Mouse (Mus musculus): ENCODE results near the gene Plekhf1. TPM values are rescaled to one million over a fixed set of nuclear protein-coding genes. Genes with fewer than 3 reads are reported as not detected.

The Plekhf1 gene
- polyA plus RNA-seq, 1 experiment from 2014 or later, result 1.5 TPM

- no peak for DNase-seq (ENCODE audit: low spot score, missing footprints)
- Histone ChIP-seq H3K4me3 (ENCODE audit: low read depth, low read length) (no peak overlapping the region), H3K9me3 (ENCODE audit: control insufficient read depth, low read length) (no peaks in the 10 kb centered on the region), H3K27ac (ENCODE audit: low read depth, low read length) (no peak overlapping the region), H3K27me3 (ENCODE audit: control insufficient read depth, insufficient read depth, low read length) (no peaks in the 10 kb centered on the region), H3K4me2 (no peak overlapping the region), H3K4me1 (ENCODE audit: control insufficient read depth, insufficient read depth, low read length) (no peaks in the 10 kb centered on the region; the same call in 1 of the 2 replicates), H3K9ac (ENCODE audit: low read length) (no peak overlapping the region), H3K36me3 (ENCODE audit: control insufficient read depth, insufficient read depth, low read length) (no peaks in the 10 kb centered on the region)
- no peak for ATAC-seq (ENCODE audit: low FRiP score)
- 87% methylated on average over 13 of the region's 13 CpGs for WGBS
Measured at GRCm38 (mm10) chr7:38224577-38225369, 3.0 kb downstream of the Plekhf1 start.

DNA sequence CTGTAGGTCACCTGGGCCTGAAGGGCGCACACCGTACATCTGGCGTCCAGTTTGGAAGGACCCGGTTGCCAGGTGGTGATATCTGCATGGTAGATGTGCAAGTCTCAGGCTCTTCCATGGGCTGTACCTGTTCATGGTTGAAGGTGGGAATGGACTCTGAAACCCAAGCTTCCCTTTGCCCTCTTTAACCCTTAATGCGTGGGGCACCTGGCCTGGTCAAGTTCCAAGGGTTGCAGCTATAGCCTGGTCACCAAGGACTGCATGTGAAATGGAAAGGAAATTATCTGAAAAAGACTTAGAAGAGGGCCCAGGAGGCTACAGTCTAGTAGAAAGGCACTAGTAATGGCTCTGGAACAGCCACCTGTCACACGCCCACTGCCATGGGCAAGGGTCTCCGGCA, 7.0 kb downstream of the Plekhf1 start:
- ATAC-seq (ENCODE audit: low FRiP score), result no peak
- 93% methylated on average over 7 of the region's 7 CpGs for WGBS

GRCm38 (mm10) chr7:38219526-38219925, 8.3 kb downstream of the Plekhf1 start:
- Histone ChIP-seq H3K4me3 (ENCODE audit: low read depth, low read length) (no peak overlapping the region), H3K9ac (ENCODE audit: low read length) (no peak overlapping the region), H3K4me1 (ENCODE audit: control insufficient read depth, insufficient read depth, low read length) (no peaks in the 10 kb centered on the region), H3K36me3 (ENCODE audit: control insufficient read depth, insufficient read depth, low read length) (no peaks in the 10 kb centered on the region), H3K27ac (ENCODE audit: low read depth, low read length) (no peak overlapping the region), H3K27me3 (ENCODE audit: control insufficient read depth, insufficient read depth, low read length) (no peaks in the 10 kb centered on the region), H3K9me3 (ENCODE audit: control insufficient read depth, low read length) (no peaks in the 10 kb centered on the region), H3K4me2 (no peak overlapping the region)
- WGBS, result 93% methylated on average over 4 of the region's 4 CpGs
- ATAC-seq (ENCODE audit: low FRiP score) (no peak), DNase-seq (ENCODE audit: low spot score, missing footprints) (no peak)

More for the DNA sequence above, 7.0 kb downstream of the Plekhf1 start:
- Histone ChIP-seq H3K27ac (ENCODE audit: low read depth, low read length) (no peak overlapping the region), H3K4me2 (no peak overlapping the region), H3K36me3 (ENCODE audit: control insufficient read depth, insufficient read depth, low read length) (no peaks in the 10 kb centered on the region), H3K9me3 (ENCODE audit: control insufficient read depth, low read length) (no peaks in the 10 kb centered on the region), H3K4me1 (ENCODE audit: control insufficient read depth, insufficient read depth, low read length) (no peaks in the 10 kb centered on the region), H3K27me3 (ENCODE audit: control insufficient read depth, insufficient read depth, low read length) (no peaks in the 10 kb centered on the region), H3K4me3 (ENCODE audit: low read depth, low read length) (no peak overlapping the region), H3K9ac (ENCODE audit: low read length) (no peak overlapping the region)
- DNase-seq (ENCODE audit: low spot score, missing footprints), result no peak

DNA sequence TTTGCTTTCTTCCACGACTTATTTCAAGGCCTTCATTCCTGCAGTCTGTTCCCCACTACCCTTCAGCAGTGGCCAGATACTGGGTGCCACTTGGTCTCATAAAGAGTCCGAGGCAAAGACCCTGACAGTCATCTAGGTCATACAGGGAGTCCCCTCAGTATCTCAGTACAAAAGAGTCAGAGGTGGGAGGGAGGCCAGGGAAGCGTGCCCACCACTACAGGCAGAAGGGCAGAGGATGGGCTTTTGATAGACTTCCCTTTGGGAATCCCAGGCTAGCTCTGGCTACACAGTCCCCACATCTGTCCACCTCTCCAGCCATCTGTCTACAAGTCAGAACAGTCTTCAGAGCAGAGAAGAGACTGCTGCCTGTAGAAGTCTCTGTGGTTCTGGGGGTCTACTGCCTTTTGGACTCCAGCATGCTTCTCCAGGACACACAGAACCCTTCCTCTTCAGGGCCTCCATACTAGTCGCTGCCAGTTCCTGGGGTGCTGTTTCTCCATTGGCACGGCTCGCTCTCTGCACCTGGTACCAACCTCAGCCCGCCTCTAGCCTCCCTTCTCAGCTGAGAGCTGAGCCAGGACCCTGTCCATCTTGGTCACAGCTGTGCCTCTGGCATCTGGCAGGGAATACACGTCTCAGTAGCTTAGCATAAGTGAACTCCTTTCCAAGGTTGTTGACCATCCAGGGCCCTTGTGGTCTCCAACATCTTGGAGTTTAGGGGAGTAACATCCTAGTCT, 9.0 kb downstream of the Plekhf1 start:
- Histone ChIP-seq H3K4me1 (ENCODE audit: control insufficient read depth, insufficient read depth, low read length) (no peaks in the 10 kb centered on the region), H3K4me3 (ENCODE audit: low read depth, low read length) (no peak overlapping the region), H3K27ac (ENCODE audit: low read depth, low read length) (no peak overlapping the region), H3K9ac (ENCODE audit: low read length) (no peak overlapping the region), H3K36me3 (ENCODE audit: control insufficient read depth, insufficient read depth, low read length) (no peaks in the 10 kb centered on the region), H3K4me2 (no peak overlapping the region), H3K27me3 (ENCODE audit: control insufficient read depth, insufficient read depth, low read length) (no peaks in the 10 kb centered on the region), H3K9me3 (ENCODE audit: control insufficient read depth, low read length) (no peaks in the 10 kb centered on the region)
- ATAC-seq (ENCODE audit: low FRiP score) (no peak), DNase-seq (ENCODE audit: low spot score, missing footprints) (no peak)
- WGBS, result 79% methylated on average over 8 of the region's 8 CpGs

- 68% methylated on average over 5 of the region's 5 CpGs for WGBS
- no peak overlapping the region for H3K4me3 ChIP-seq (ENCODE audit: low read depth, low read length)
- no peaks in the 10 kb centered on the region for H3K4me1 ChIP-seq (ENCODE audit: control insufficient read depth, insufficient read depth, low read length)
- H3K4me2 ChIP-seq, result no peak overlapping the region
- H3K9me3 ChIP-seq (ENCODE audit: control insufficient read depth, low read length), result no peaks in the 10 kb centered on the region
- H3K9ac ChIP-seq (ENCODE audit: low read length), result no peak overlapping the region
- H3K27me3 ChIP-seq (ENCODE audit: control insufficient read depth, insufficient read depth, low read length), result no peaks in the 10 kb centered on the region
- ATAC-seq (ENCODE audit: low FRiP score) (no peak), DNase-seq (ENCODE audit: low spot score, missing footprints) (no peak)
- no peaks in the 10 kb centered on the region for H3K36me3 ChIP-seq (ENCODE audit: control insufficient read depth, insufficient read depth, low read length)
- H3K27ac ChIP-seq (ENCODE audit: low read depth, low read length), result no peak overlapping the region
Measured at GRCm38 (mm10) chr7:38217417-38218171, 10.2 kb downstream of the Plekhf1 start.

DNA sequence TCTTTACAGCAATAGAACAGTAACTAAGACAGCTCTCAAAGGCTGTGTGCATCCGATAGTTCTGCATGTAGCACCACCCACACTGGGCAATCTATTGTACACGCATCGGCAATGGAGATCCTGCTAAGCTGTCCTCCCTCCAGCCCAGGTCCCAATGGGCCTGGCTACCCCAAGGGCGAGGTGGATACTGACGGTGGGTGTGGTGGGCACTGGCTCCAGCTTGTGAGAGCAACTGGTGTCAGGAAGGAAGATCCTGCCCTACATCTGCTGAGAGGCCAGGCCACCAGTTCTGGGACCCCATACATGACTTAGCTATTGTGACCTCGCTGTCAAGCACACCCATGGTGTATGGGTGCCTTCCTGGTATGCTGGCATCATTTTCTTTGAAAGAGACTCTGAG, 12.1 kb downstream of the Plekhf1 start:
- Histone ChIP-seq H3K27ac (ENCODE audit: low read depth, low read length) (no peak overlapping the region), H3K4me3 (ENCODE audit: low read depth, low read length) (no peak overlapping the region), H3K4me2 (no peak overlapping the region), H3K9ac (ENCODE audit: low read length) (no peak overlapping the region), H3K36me3 (ENCODE audit: control insufficient read depth, insufficient read depth, low read length) (no peaks in the 10 kb centered on the region), H3K27me3 (ENCODE audit: control insufficient read depth, insufficient read depth, low read length) (no peaks in the 10 kb centered on the region), H3K9me3 (ENCODE audit: control insufficient read depth, low read length) (no peaks in the 10 kb centered on the region), H3K4me1 (ENCODE audit: control insufficient read depth, insufficient read depth, low read length) (no peaks in the 10 kb centered on the region)
- ATAC-seq (ENCODE audit: low FRiP score), result no peak
- 83% methylated on average over 6 of the region's 6 CpGs for WGBS
- no peak for DNase-seq (ENCODE audit: low spot score, missing footprints)

DNA sequence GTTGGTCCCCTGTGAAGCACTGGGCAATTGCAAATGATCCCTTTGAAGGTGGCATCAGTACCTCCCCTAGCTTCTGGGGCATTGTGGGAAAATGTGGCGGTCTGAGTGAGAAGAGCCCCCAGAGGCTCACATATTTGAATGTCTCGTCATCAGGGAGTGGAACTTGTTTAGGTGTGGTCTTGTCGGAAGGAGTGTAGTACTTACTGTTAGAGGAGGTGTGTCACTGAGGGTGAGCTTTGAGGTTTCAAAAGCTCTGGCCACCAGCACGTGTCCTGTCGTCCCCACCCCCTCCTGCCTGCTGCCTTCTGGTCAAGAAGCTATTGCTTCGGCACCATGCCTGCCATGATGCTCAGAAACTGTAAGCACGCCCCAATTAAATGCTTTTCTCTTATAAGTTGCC, 12.5 kb downstream of the Plekhf1 start:
- H3K36me3 ChIP-seq (ENCODE audit: control insufficient read depth, insufficient read depth, low read length), result no peaks in the 10 kb centered on the region
- no peak for DNase-seq (ENCODE audit: low spot score, missing footprints)
- no peaks in the 10 kb centered on the region for H3K9me3 ChIP-seq (ENCODE audit: control insufficient read depth, low read length)
- no peak overlapping the region for H3K4me3 ChIP-seq (ENCODE audit: low read depth, low read length)
- no peaks in the 10 kb centered on the region for H3K27me3 ChIP-seq (ENCODE audit: control insufficient read depth, insufficient read depth, low read length)
- H3K4me2 ChIP-seq, result no peak overlapping the region
- H3K27ac ChIP-seq (ENCODE audit: low read depth, low read length), result no peak overlapping the region
- H3K4me1 ChIP-seq (ENCODE audit: control insufficient read depth, insufficient read depth, low read length), result no peaks in the 10 kb centered on the region
- WGBS, result 85% methylated on average over 7 of the region's 7 CpGs
- H3K9ac ChIP-seq (ENCODE audit: low read length), result no peak overlapping the region
- no peak for ATAC-seq (ENCODE audit: low FRiP score)

GRCm38 (mm10) chr7:38214473-38215214, 13.2 kb downstream of the Plekhf1 start:
- Histone ChIP-seq H3K4me3 (ENCODE audit: low read depth, low read length) (no peak overlapping the region), H3K4me1 (ENCODE audit: control insufficient read depth, insufficient read depth, low read length) (no peaks in the 10 kb centered on the region), H3K27ac (ENCODE audit: low read depth, low read length) (no peak overlapping the region), H3K27me3 (ENCODE audit: control insufficient read depth, insufficient read depth, low read length) (no peaks in the 10 kb centered on the region), H3K9ac (ENCODE audit: low read length) (no peak overlapping the region), H3K9me3 (ENCODE audit: control insufficient read depth, low read length) (no peaks in the 10 kb centered on the region), H3K36me3 (ENCODE audit: control insufficient read depth, insufficient read depth, low read length) (no peaks in the 10 kb centered on the region), H3K4me2 (no peak overlapping the region)
- ATAC-seq (ENCODE audit: low FRiP score), result no peak
- 76% methylated on average over 5 of the region's 5 CpGs for WGBS
- no peak for DNase-seq (ENCODE audit: low spot score, missing footprints)

All from midbrain, embryonic 11.5 days (tissue).